Mouse (Mus musculus) lung, postnatal 25 days (tissue): ENCODE data around the gene Hspa5.
"Not testable (repeated sequence)": the region's sequence is repeated elsewhere in the genome, so short reads cannot be mapped to it uniquely, and the experiment has no call there.

Experiments used
- DNase-seq: peaks from one replicate; pipeline ENCODE4 v3.0.0; 2022; ENCODE audit warnings: low spot score

The Hspa5 gene

DNA sequence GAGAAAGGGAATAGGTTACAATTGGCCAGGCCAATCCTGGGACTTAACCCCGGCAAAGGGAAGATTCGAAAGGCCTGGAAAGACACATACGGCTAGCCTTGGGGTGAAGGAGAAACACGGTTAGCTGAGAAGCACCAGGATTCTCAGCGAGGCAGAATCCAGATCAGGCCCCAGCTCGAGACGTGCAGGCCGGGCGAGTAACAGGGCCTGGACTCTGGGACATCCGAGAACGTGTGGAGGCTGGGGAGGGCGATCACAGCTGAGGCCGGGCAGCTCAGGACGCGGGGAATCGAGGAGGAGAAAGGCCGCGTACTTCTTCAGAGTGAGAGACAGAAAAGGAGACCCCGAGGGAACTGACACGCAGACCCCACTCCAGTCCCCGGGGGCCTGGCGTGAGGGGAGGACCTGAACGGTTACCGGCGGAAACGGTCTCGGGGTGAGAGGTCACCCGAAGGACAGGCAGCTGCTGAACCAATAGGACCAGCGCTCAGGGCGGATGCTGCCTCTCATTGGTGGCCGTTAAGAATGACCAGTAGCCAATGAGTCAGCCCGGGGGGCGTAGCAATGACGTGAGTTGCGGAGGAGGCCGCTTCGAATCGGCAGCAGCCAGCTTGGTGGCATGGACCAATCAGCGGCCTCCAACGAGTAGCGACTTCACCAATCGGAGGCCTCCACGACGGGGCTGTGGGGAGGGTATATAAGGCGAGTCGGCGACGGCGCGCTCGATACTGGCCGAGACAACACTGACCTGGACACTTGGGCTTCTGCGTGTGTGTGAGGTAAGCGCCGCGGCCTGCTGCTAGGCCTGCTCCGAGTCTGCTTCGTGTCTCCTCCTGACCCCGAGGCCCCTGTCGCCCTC lies at the start of gene Hspa5:
Gene Hspa5, plus strand, starts transcription at position 603 of the 859 bp plus-strand sequence.
- DNase-seq = peak; percentile 100

DNA sequence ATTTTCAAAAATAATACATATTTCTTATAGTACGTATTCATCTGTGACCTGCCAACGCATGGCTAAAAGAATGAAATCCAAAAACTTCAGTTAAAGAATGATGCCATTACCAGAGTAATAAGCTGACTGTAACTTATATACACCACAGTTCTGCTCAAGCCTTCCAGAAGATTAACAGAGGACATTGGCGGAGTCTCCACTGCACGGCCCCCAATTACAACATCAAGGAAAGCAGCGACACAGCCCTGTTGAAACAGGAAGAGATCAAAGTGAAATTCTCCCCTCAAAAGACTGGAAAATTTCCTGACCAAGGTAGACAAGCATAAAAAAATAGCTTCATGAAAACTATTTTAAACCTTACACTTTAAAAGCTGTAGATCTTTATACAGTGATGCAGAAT lies 46.5 kb upstream of the Hspa5 start:
- no peak for DNase-seq

DNA sequence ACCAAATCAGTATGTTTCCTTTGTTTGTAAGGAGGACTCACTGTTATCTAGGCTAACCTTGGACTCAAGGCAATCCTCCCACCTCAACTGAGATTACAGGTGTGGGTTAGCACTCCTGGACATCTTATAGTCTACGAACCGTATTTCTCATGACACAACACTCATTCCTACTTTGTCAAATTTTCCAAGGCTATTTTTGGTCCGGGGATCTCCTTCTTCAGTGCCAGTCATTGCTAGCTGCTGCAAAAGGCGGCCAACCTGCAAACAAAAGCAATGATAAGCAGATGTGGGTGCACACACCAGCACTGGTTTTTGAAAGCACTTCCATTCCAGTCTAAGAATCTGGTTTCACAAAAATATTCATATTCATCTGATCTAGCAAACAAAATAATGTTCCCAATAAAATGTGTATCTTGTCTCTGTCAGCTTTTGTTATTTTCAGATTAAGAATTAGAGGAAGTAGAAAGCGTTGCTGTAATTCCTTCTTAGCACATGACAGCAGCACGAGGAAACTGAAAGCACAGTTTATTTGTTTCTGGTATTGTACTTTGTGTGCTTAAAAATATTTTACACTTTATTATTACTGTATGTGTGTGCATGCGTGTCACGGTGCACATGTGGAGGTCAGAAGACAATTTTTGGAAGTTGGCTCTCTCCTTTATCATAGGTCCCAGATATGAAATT lies 44.6 kb upstream of the Hspa5 start:
- no peak for DNase-seq

DNA sequence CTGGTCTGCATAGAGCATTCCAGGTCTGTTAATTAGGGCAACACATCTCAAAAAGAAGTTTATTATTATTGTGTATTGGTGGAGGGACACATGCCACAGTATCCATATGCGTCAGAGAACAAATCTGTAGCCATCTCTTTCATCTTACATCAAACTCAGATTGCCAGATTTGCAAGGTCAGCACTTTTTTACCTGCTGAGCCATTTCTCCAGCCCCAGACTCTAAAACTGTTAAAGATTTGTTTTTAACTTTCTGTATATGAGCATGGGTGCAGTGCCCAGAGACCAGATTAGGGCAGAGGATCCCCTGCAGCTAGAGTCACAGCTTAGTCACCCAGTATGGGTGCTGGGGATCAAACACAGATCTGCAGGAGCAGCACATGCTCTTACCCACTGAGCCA lies 35.1 kb upstream of the Hspa5 start:
- no peak for DNase-seq

DNA sequence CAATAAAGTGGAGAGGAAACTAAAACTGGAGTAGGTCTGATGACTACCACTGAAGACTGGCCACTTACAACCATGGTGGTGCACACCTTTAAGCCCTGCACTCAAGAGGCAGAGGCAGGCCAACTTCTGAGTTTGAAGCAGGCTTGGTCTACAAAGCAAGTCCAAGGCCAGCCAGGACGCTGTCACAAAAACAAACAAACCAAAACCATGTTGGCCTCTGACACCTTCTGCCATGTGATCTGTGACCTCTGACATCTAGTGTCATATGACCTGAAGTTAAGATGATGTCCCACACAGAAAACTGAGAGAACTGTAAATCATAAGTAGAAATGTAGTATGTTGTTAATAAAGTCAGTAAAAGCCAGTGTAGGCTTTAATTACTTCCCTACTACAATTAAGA lies 33.9 kb upstream of the Hspa5 start:
- no peak for DNase-seq

DNA sequence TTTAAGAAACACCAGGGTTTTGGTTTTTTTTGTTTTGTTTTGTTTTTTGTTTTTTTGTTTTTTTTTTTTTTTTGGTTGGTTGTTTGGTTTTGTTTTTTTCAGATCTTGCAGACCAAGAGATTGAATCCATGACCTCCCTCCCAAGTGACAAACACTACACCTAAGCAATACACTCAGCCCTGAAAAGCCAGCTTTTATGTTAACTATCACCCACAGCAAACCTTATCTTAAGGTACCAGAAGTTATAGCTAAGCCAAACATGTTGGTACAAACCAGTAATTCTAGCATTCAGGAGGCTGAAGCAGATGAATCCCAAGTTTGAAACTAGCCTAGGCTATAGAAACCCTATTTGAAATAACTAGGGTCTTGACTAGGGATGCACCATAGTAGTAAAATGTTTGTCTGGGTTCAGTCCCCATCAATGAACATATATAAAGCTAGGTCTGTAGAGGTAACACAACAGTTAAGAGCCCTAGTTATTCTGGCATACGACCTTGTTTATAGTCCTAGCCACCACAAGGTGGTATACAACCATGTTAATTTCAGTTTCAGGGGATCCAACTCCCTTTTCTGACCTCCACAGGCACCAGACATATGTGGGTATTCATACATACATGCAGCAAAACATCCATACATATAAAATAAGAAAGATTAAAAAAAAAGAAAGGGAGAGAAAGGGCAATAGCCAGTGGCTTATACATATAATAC lies 31.9 kb upstream of the Hspa5 start:
- DNase-seq = no peak

DNA sequence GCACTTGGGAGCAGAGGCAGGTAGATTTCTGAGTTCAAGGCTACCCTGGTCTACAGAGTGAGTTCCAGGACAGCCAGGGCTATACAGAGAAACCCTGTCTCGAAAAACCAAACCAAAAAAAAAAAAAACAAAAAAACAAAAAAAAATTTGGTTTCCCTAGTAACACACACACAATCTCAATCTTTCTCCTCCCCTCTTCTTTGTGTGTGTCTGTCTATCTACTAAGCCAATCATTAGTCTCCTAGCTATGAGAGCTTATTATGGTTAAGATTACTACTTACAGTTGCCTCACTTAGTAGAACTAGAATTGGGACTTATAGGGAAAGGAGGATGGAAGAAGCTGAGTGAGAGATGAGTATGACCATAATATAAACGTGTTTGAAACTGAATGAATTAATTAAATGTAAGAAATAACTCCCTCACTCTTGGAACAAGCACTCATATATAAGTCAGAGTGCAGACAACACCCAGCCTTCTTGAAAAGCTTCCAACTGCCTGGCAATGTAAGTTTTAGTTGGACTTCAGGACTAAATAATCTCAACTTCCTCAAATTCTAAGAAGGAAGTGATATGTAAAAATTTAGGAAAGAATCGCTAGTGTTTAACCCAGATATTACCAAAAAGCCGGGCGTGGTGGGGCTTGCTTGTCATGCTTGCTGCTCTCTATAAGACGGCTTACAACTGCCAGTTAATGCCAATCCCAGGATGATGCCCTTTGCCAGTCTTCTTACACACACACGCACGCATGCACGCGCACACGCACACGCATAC lies 30.2 kb upstream of the Hspa5 start:
- DNase-seq = no peak

DNA sequence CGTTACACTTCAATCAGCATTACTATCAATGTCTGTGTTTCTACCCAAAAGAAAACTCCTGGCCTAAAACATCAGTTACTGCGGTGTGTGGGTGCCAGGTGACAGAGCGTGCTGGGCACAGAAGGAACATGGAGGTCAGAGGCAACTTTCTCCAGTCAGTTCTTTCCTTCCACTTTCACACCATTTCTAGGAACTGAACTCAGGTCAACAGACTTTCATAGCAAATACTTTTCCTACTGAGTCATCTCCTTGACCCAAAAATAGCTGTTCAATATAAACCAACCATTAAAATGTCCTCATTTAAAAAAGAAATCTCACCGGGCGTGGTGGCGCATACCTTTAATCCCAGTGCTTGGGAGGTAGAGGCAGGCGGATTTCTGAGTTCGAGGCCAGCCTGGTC lies 29.1 kb upstream of the Hspa5 start:
- no peak for DNase-seq

DNA sequence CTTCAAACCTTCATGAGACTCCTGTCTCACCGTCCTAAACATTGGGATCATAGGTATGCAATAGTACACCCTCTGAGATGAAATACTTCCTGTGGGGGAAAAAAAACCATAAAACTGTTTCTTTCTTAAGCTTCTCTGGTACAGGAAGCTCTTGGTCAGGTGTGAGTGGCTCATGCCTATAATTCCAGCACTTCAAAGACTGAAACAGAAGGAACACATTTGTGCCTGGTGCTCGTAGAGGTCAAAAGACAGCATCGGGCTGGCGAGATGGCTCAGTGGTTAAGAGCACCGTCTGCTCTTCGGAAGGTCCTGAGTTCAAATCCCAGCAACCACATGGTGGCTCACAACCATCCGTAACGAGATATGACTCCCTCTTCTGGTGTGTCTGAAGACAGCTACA lies 27.3 kb upstream of the Hspa5 start:
- no peak for DNase-seq

DNA sequence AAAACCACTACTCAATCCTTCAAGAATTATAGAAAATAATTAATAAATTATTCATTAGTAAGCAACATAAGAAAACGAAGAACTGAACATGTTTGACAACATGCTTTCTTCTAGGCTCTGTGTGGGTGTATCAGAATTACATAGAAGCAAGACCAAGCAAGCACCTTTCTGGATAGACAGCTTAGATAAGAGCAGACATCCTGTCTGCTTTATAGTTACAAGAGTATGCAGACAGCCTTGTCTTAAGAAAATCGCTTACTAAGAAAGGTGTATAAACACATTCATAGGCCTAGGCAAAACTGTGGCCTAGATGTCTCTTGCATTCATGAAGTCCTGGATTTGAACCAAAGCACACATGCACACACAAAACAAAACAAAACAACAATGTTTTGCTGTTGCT lies 26.1 kb upstream of the Hspa5 start:
- DNase-seq = no peak

DNA sequence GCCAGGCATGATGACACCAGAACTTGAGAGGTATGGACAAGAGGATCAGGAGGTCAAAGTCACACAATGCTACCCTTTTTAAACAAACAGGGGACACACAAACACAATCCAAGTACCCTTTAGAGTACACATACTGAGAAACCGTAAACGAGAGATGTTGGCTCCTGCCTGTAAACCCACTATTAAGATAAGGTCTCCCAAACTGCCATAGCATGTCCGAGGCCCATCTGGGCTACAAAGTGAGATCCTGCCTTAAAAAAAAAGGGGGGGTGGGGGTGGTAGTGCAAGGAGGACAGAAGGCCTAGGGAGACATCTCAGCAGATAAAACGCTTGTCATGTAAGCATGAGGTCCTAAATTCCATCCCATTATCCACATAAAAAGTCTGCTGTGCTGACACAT lies 23.3 kb upstream of the Hspa5 start:
- DNase-seq = no peak

DNA sequence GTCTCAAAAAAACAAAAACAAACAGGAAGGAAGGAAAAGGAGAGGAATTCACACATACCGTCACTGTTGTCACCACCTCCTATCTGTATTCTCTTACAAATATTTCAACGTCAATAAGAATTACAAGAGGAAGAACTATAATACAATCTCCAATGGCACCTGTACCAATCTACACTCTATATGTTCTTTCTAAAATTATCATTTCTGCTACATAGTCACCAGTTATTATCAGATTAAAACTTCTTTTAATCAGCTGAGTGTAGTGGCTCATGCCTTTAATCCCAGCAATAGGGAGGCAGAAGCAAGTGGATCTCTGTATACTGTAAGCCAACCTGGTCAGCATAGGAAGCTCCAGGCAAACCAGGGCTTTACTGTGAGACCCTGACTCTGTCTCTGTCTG lies 21.5 kb upstream of the Hspa5 start:
- DNase-seq = no peak

DNA sequence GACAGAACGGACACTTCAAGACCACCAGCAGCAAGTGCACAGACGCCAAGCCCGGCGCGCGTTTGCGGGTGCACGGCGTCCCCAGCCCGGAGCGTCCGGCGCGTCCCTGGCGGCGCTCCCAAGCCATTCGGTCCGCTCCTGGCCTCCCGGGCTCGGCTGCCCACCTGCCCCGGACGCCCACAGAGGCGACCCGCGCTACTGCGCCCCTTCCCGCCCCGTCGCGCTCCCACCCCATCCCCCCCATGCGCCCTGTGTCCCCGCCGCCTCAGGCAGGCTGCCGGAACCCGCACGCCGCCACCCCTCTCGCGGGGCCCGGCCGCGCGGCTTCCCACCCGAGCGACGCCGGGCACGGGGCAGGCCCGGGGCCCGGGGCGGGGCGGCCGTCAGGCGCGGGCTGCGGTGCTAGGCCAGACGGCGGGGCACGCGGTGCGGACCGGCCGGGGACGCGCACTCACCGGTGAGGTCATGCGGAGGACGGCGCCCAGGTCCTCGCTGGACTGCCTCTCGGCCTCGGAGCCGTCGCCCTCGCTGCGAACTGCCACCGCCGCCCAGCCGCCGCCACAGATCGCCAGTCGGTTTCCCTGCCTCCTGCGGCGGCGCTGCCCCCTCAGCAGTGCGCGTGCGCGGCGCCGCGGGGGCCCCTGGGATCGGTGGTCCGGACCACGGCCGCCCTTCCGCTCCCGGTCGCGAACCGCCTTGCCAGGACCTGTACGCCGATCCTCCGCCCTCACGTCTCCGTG lies 17.8 kb upstream of the Hspa5 start:
- peak; percentile 88 for DNase-seq

DNA sequence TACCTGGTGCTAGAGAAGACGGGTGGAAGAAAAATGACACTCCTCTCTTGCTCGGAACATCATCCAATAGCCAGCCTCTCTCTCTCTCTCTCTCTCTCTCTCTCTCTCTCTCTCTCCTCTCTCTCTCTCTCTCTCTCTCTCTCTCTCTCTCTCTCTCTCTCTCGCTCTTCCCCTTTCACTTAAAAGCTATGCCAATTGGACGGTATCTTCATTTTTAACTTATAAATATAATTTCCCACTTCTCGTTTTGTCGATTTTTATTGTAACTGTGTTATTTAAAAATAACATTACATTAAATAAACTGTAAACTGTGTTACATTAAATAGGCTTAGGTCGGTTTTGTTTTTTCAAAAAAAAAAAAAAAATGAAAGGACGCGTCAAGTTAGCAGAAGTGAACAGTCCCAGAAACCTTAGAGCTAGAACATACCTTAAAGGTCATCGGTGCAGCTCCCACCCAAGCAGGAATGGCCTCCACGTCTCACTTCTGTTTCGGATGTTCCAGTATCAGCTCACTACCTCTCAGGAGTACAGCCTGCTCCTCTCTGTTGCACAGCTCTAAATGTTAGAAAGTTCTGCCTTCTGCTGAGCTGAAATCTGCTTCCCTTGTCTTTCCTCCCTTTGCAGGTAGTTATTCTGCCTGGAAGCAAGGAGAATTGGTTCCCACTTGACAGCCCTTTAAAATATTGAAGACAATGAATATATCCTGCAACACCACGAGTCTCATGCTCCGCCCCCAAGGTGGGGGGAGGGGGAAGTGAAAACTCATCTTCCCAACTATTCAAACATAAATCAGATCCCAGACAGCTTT lies 17.0 kb upstream of the Hspa5 start, which contains the start of gene Gapvd1:
Gene Gapvd1, minus strand, starts transcription at position 682 of the 808 bp plus-strand sequence.
- DNase-seq = no peak

DNA sequence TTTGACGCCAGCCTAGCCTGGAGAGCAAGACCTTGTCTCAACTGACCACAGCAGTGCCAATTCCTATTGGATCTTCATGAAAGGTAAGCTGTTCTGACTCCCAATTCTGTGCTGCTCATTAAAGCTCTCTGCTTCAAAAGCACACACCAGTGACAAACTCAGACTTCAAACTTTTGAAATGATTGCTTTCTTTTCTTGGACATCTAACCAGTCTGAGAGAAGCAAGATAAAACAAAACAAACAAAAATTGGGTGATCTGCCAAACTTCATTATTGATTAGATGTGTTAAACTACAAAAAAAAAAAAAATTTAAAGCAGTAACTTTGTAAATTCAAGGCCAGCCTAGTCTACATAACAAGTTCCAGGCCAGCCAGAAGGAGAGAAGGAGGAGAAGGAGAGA lies 14.4 kb upstream of the Hspa5 start:
- no peak for DNase-seq

DNA sequence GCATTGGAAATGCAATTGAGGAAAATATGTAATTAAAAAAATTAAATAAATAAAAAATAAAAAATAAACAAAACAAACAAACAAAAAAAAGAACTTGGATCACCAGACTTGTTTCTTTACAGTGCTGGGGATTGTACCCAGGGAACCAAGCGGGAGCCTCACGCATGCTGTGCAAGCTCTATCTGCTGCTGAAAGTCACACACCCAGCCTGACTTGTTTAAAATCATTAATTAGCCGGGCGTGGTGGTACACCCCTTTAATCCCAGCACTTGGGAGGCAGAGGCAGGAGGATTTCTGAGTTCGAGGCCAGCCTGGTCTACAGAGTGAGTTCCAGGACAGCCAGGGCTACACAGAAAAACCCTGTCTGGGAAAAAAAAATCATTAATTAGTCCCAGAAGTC lies 10.5 kb upstream of the Hspa5 start:
- DNase-seq = not testable (repeated sequence)

DNA sequence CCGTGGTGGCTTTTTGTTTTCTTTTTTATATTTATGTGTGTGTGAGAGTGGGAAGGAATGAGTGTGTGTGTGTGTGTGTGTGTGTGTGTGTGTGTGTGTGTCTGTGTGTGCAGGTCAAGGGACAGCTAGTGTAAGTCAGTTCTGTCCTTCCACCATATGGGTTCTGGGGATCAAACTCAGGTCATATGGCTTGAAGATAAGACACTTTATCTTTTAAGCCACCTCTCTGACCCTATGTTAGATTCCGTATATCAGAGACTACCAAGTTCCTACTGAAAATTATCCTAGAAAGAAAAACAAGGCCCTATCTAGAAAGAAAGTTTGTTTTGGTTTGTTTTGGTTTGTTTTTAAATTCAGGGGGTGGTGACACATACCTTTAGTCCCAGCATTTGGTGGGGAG lies 9.6 kb upstream of the Hspa5 start:
- DNase-seq = no peak

DNA sequence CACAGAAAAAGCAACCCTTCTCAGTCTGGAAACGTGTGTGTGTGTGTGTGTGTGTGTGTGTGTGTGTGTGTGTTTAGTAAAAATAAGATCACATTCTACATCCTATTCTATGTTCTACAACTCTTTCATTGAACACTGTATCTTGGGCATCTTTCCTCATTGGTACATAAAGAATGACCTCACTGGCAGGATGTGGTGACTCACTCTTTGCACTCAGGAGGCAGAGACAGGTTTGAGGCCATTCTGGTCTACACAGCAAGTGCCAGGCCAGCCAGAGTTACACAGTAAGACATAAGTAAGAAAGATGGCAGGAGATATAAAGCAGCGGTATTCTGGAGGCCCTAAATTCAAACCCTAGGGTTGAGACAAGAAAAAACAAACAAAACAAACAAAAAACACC lies 8.9 kb upstream of the Hspa5 start:
- no peak for DNase-seq

DNA sequence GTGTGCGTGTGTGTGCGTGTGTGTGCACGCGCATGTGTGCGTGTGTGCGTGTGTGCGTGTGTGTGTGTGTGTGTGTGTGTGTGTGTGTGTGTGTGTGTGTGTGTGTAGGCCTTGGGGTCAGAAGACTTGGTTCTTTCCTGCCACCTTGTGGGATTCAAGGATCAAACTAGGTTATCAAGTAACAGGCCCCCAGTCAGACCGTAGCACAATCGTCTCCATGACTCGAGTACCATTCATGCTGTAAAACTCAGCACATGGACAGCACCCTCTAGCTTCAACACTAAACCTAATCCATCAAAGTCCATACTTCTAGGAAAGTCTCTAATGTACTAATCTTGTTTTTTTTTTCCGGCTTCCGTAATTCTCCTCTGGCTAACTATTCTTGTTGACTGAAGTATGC lies 7.0 kb upstream of the Hspa5 start:
- no peak for DNase-seq

DNA sequence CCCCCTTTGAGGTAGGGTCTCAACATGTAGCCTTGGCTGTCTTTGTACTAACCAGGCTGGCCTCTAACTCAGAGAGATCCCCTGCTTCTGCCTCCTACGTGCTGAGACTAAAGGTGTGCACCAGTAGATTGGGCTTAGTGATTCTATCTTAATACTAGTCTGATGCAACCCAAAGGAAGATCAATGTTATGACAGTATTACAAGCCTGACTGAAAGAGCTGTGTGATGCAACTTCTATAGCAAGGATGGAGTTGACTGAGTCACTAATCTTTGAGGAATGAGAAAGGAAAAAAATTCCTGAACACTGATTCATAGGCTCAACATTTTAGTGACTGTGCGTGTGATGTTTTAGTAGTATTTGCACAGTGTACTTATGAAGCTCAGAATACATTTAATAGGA lies 1.7 kb upstream of the Hspa5 start:
- DNase-seq = no peak

DNA sequence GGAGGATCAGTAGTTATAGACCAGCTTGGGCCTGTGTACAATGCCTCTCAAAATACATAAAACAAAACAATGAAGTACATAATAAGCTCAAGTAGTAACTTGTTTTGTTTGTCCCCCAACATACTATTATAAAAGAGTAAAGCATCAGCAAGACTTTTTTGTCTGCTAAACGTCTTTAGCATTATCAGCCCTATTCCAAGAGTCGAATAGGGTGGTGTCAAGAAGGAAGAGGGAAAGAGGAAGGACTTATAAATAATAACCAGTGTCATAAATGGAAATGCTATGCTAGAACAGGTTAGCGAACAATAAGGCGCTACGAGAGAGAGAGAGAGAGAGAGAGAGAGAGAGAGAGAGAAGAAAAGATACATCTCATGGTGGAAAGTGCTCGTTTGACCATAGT lies 819 bp upstream of the Hspa5 start:
- DNase-seq = no peak
